Mouse (Mus musculus): ENCODE measurements around the gene Pced1a. TPM values are rescaled to one million over a fixed set of nuclear protein-coding genes. Genes with fewer than 3 reads are reported as not detected.

The Pced1a gene
- polyA plus RNA-seq, 1 experiment from 2014 or later = 12.3 TPM

GRCm38 (mm10) chr2:130425112-130425511, 611 bp upstream of the Pced1a start:
- Histone ChIP-seq H3K4me2 (ENCODE audit: low read depth, low read length) (peak overlapping the region; percentile 94), H3K4me1 (ENCODE audit: control insufficient read depth, insufficient read depth, low read length) (peaks cover 18% of the 10 kb centered on the region), H3K9me3 (ENCODE audit: control insufficient read depth, low read length) (no peaks in the 10 kb centered on the region), H3K9ac (ENCODE audit: low read depth, low read length) (peak overlapping the region; percentile 86), H3K27ac (replicated peaks; ENCODE audit: low read depth, low read length) (no peak overlapping the region; the same call in 1 of the 2 replicates), H3K27me3 (replicated peaks; ENCODE audit: control insufficient read depth, insufficient read depth, low read length) (no peaks in the 10 kb centered on the region), H3K4me3 (ENCODE audit: low read depth, low read length) (peak overlapping the region; percentile 57), H3K36me3 (ENCODE audit: control insufficient read depth, insufficient read depth, low read length) (peaks cover 17% of the 10 kb centered on the region; the same call in 1 of the 2 replicates)
- DNase-seq (ENCODE audit: low spot score) = no peak
- 48% methylated on average over 5 of the region's 5 CpGs for WGBS
- ATAC-seq (ENCODE audit: low read depth) = no peak

- no peaks in the 10 kb centered on the region for H3K27me3 ChIP-seq (replicated peaks; ENCODE audit: control insufficient read depth, insufficient read depth, low read length)
- peak overlapping the region; percentile 94 for H3K4me2 ChIP-seq (ENCODE audit: low read depth, low read length)
- ATAC-seq (ENCODE audit: low read depth) (peak; percentile 75), DNase-seq (ENCODE audit: low spot score) (peak; percentile 87)
- H3K4me1 ChIP-seq (ENCODE audit: control insufficient read depth, insufficient read depth, low read length) = peaks cover 18% of the 10 kb centered on the region
- H3K36me3 ChIP-seq (ENCODE audit: control insufficient read depth, insufficient read depth, low read length) = peaks cover 32% of the 10 kb centered on the region
- H3K27ac ChIP-seq (replicated peaks; ENCODE audit: low read depth, low read length) = peak overlapping the region; percentile 93
- peak overlapping the region; percentile 86 for H3K9ac ChIP-seq (ENCODE audit: low read depth, low read length)
- H3K9me3 ChIP-seq (ENCODE audit: control insufficient read depth, low read length) = no peaks in the 10 kb centered on the region
- peak overlapping the region; percentile 57 for H3K4me3 ChIP-seq (ENCODE audit: low read depth, low read length)
- 27% methylated on average over 28 of the region's 49 CpGs for WGBS
These were observed 940 bp downstream of the Pced1a start for GRCm38 (mm10) chr2:130423397-130424125.

GRCm38 (mm10) chr2:130421781-130422620, 2.5 kb downstream of the Pced1a start:
- Histone ChIP-seq H3K9ac (ENCODE audit: low read depth, low read length) (no peak overlapping the region), H3K4me1 (ENCODE audit: control insufficient read depth, insufficient read depth, low read length) (peaks cover 18% of the 10 kb centered on the region), H3K4me3 (ENCODE audit: low read depth, low read length) (no peak overlapping the region), H3K27ac (replicated peaks; ENCODE audit: low read depth, low read length) (no peak overlapping the region), H3K9me3 (ENCODE audit: control insufficient read depth, low read length) (no peaks in the 10 kb centered on the region), H3K4me2 (ENCODE audit: low read depth, low read length) (no peak overlapping the region), H3K27me3 (replicated peaks; ENCODE audit: control insufficient read depth, insufficient read depth, low read length) (no peaks in the 10 kb centered on the region), H3K36me3 (ENCODE audit: control insufficient read depth, insufficient read depth, low read length) (peaks cover 34% of the 10 kb centered on the region)
- WGBS = 97% methylated on average over 26 of the region's 26 CpGs
- DNase-seq (ENCODE audit: low spot score) (no peak), ATAC-seq (ENCODE audit: low read depth) (no peak)

GRCm38 (mm10) chr2:130414094-130414856, 10.2 kb downstream of the Pced1a start:
- 79% methylated on average over 6 of the region's 6 CpGs for WGBS
- Histone ChIP-seq H3K9me3 (ENCODE audit: control insufficient read depth, low read length) (no peaks in the 10 kb centered on the region), H3K4me1 (ENCODE audit: control insufficient read depth, insufficient read depth, low read length) (peaks cover 5% of the 10 kb centered on the region; the same call in 1 of the 2 replicates), H3K36me3 (ENCODE audit: control insufficient read depth, insufficient read depth, low read length) (peaks cover 9% of the 10 kb centered on the region), H3K27me3 (replicated peaks; ENCODE audit: control insufficient read depth, insufficient read depth, low read length) (no peaks in the 10 kb centered on the region), H3K27ac (replicated peaks; ENCODE audit: low read depth, low read length) (no peak overlapping the region), H3K4me2 (ENCODE audit: low read depth, low read length) (no peak overlapping the region), H3K4me3 (ENCODE audit: low read depth, low read length) (no peak overlapping the region), H3K9ac (ENCODE audit: low read depth, low read length) (no peak overlapping the region)
- no peak for ATAC-seq (ENCODE audit: low read depth)
- no peak for DNase-seq (ENCODE audit: low spot score)

- no peak overlapping the region for H3K4me3 ChIP-seq (ENCODE audit: low read depth, low read length)
- no peaks in the 10 kb centered on the region for H3K9me3 ChIP-seq (ENCODE audit: control insufficient read depth, low read length)
- DNase-seq (ENCODE audit: low spot score) (no peak), ATAC-seq (ENCODE audit: low read depth) (no peak)
- H3K27me3 ChIP-seq (replicated peaks; ENCODE audit: control insufficient read depth, insufficient read depth, low read length) = no peaks in the 10 kb centered on the region
- H3K9ac ChIP-seq (ENCODE audit: low read depth, low read length) = no peak overlapping the region
- peaks cover 16% of the 10 kb centered on the region for H3K4me1 ChIP-seq (ENCODE audit: control insufficient read depth, insufficient read depth, low read length)
- WGBS = 82% methylated on average over 3 of the region's 3 CpGs
- no peak overlapping the region for H3K4me2 ChIP-seq (ENCODE audit: low read depth, low read length)
- peak overlapping the region; percentile 68 for H3K27ac ChIP-seq (replicated peaks; ENCODE audit: low read depth, low read length)
- no peaks in the 10 kb centered on the region for H3K36me3 ChIP-seq (ENCODE audit: control insufficient read depth, insufficient read depth, low read length)
These were observed 11.7 kb downstream of the Pced1a start for GRCm38 (mm10) chr2:130412775-130413174.

GRCm38 (mm10) chr2:130411558-130412495, 12.7 kb downstream of the Pced1a start:
- Histone ChIP-seq H3K4me2 (ENCODE audit: low read depth, low read length) (no peak overlapping the region), H3K36me3 (ENCODE audit: control insufficient read depth, insufficient read depth, low read length) (no peaks in the 10 kb centered on the region), H3K4me3 (ENCODE audit: low read depth, low read length) (no peak overlapping the region), H3K9ac (ENCODE audit: low read depth, low read length) (no peak overlapping the region), H3K9me3 (ENCODE audit: control insufficient read depth, low read length) (no peaks in the 10 kb centered on the region), H3K27me3 (replicated peaks; ENCODE audit: control insufficient read depth, insufficient read depth, low read length) (no peaks in the 10 kb centered on the region), H3K4me1 (ENCODE audit: control insufficient read depth, insufficient read depth, low read length) (peaks cover 17% of the 10 kb centered on the region), H3K27ac (replicated peaks; ENCODE audit: low read depth, low read length) (peak overlapping the region; percentile 78)
- DNase-seq (ENCODE audit: low spot score) (peak; percentile 90), ATAC-seq (ENCODE audit: low read depth) (peak; percentile 88)
- 33% methylated on average over 16 of the region's 16 CpGs for WGBS

- Histone ChIP-seq H3K4me3 (ENCODE audit: low read depth, low read length) (no peak overlapping the region), H3K27me3 (replicated peaks; ENCODE audit: control insufficient read depth, insufficient read depth, low read length) (no peaks in the 10 kb centered on the region), H3K4me2 (ENCODE audit: low read depth, low read length) (no peak overlapping the region), H3K27ac (replicated peaks; ENCODE audit: low read depth, low read length) (peak overlapping the region; percentile 23; the same call in 1 of the 2 replicates), H3K4me1 (ENCODE audit: control insufficient read depth, insufficient read depth, low read length) (peaks cover 17% of the 10 kb centered on the region), H3K9ac (ENCODE audit: low read depth, low read length) (no peak overlapping the region), H3K36me3 (ENCODE audit: control insufficient read depth, insufficient read depth, low read length) (no peaks in the 10 kb centered on the region), H3K9me3 (ENCODE audit: control insufficient read depth, low read length) (no peaks in the 10 kb centered on the region)
- peak; percentile 85 for DNase-seq (ENCODE audit: low spot score)
- peak; percentile 69 for ATAC-seq (ENCODE audit: low read depth)
- 5% methylated on average over 6 of the region's 6 CpGs for WGBS
These were observed 16.3 kb downstream of the Pced1a start for GRCm38 (mm10) chr2:130408194-130408593.
